Mouse (Mus musculus): Measurements from ENCODE around the gene 1700018F24Rik.
"Not testable (repeated sequence)": the region's sequence is repeated elsewhere in the genome, so short reads cannot be mapped to it uniquely, and the experiment has no call there.

Gene 1700018F24Rik

GRCm38 (mm10) chr5:145083201-145083600 is 40.4 kb downstream of the 1700018F24Rik start:
- DNase-seq (ENCODE audit: low spot score), result not testable (repeated sequence)

DNA sequence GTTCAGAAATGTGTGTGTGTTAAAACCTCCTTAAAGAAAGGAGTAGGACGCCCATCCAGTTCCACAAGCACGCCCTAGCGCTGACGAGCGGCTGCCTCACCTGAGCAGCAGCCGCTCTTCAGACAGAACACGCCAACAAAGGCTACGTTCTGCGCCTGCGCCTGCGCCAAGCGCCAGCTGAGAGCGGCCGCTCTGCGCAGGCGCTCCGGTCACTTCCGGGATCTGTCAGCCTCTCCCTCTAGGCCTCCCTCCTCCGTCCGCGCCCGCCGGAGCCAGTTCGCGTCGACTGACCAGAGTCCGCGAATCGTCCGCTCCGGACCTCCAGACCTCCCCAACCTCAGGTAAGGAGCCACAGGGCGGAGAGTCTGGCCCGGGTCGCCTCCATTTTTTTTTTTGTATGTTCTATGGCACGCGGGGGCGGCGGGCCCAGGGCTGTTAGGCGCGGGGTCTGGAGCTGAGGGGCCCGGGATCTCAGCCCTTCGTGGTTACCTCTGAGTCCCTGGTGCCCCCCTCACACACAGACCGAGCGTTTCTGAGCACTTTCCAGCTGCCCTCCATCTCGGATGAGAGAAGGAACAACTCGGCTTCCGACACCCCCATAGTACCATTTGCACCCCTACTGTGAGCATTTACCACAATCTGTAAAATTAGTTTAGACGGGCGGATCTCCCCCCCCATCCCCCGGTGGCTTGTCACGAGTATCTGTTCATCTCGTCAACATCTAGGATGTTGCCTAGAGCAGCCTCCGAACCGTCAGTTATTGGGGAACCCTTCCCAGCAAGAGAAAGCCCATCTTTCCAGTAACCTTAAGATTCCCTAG is 41.1 kb downstream of the 1700018F24Rik start, which contains the start of the genes Arpc1a and Kpna7:
Gene Arpc1a (plus strand): TSS at position 199 of the 820 bp plus-strand sequence.
Gene Kpna7 (minus strand): TSS at position 399 of the 820 bp plus-strand sequence.
- peak; percentile 79 for DNase-seq (ENCODE audit: low spot score)

GRCm38 (mm10) chr5:145084822-145085221 is 42.0 kb downstream of the 1700018F24Rik start:
- DNase-seq (ENCODE audit: low spot score), result no peak

DNA sequence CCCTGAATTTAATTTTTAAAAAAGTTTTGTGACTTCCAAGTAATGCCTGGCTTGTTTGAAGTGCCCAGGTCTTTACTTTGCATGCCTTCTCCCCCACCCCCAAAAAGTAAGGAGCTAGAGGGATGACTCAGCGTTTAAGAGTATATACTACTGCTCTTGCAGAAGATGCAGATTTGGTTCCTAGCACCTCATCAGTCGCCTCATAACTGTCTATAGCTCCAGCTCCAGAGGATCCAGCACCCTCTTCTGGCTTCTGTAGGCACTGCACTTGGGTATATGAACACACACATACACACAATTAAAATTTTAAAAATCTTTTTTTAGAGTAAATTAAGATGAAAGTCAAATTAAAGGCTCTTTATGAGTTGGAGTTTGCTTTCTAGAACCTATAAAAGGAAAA is 45.4 kb downstream of the 1700018F24Rik start:
- no peak for DNase-seq (ENCODE audit: low spot score)

- DNase-seq (ENCODE audit: low spot score), result no peak
Observed at GRCm38 (mm10) chr5:145089878-145090277, 47.1 kb downstream of the 1700018F24Rik start.
